Mouse (Mus musculus) B cell, adult 62 days (primary cell): ENCODE results near the gene Gmeb1. TPM values are rescaled to one million over a fixed set of nuclear protein-coding genes. Genes with fewer than 3 reads are reported as not detected.

Experiments used
- total RNA-seq: library from RNA; stranded (reverse); gene quantifications from 4 replicates; pipeline ENCODE4 v1.2.4, GENCODE M21; 2023

Gmeb1 gene
- total RNA-seq: 38.8 to 44.4 TPM (median 39.9 TPM) in 4 replicates

DNA sequence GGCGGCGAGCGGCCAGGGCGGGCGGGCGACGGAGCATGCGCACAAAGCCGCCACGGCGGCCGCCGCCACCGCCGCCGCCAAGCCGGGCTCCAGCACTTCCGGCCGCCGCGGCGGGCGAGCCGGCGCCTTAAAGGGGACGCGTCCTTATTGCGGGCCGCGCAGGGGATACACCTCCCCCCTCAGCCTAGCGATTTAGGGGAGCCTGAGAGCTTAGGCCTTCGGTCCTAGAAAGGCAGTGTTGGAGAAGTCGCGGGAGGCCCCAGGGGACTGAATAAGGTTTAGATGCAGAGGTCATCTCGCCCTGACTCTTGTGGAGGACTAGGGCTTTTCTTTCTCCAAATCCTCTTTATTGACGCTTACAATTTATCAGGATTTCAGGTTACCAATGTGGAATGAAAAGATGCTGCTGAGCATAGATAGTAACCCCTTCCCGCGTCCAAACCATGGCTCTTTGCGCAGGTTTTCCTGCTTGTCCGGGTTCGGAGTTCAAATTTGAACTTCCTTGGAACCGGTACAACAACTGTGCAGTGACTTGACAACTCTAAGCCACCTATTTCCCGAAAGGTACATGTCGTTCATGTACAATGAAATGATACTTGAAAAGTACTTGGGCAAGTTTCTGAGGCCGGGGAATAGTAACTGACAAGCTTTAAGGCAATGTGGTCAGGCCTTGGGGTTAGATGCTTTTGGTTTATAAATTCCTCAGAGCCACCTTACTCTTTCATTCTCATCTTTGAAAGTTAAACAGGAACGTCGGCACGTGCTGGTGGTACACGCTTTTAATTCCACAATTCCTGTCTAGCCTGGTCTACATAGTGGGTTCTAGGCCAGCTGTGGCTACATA is at the start of gene Gmeb1:
TSS of gene Gmeb1 (minus strand) at position 89 of the 844 bp plus-strand sequence.

DNA sequence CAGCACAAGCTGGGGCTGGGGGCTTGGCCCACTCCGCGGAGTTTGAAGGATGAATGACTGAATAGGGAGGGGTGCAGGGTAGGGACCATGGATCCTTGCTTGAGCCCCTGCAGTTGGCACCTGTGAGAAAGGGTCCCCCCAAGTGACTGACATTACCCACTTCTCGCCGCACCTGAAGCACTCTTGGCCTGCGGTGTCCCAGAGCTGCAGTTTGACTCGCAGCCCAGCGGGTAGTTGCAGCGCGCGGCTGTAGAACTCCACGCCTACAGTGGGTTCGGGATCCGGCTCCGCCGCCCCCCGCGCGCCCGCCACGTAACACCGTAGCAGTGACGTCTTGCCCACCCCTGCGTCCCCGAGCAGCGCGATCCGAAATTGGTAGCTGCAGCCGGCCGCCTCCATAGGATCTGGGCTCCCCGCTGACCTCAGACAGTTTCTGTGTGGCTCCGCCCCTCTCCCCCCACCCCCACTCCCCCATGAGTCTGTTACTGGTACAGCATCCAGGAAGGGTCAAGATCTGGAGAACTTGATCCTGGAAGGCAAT is 41.6 kb upstream of the Gmeb1 start, which contains the start of gene Rab42:
TSS of gene Rab42 (minus strand) at position 447 of the 541 bp plus-strand sequence.

DNA sequence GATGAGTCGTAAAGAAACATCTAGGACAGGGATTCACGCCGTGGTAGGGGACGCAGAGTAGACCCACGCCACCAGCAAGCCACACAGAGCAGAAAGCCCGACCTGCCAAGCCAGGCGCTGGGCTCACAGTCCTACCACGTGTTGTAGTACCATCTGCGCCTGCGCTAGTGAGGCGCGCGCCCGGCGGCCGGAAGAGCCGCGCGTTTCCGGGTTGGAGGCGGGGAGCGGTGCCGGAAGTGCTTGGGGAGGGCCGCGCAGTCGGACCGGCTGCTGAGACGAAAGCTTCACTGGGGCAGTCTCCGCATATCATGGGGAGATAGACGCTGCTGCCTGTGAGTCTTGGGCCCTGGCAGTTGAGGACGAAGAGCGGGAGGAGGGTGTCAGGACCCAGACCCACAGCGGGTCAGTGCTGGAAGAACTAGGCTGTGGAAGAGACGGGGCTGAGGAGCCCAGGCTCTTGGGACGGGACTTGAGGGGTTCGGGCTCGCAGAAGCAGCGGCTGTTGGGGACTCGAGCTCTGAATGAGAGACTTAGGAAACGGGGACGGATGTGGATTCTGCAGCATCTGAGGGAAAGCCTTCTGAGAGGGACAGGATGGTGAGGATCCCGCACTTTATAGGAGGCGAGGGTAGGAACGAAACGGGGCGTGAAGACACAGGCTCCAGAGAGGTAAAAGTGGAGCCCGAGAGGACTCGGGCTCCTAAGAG is 12.9 kb upstream of the Gmeb1 start, which contains the start of gene Taf12:
TSS of gene Taf12 (plus strand) at position 220 of the 707 bp plus-strand sequence.

DNA sequence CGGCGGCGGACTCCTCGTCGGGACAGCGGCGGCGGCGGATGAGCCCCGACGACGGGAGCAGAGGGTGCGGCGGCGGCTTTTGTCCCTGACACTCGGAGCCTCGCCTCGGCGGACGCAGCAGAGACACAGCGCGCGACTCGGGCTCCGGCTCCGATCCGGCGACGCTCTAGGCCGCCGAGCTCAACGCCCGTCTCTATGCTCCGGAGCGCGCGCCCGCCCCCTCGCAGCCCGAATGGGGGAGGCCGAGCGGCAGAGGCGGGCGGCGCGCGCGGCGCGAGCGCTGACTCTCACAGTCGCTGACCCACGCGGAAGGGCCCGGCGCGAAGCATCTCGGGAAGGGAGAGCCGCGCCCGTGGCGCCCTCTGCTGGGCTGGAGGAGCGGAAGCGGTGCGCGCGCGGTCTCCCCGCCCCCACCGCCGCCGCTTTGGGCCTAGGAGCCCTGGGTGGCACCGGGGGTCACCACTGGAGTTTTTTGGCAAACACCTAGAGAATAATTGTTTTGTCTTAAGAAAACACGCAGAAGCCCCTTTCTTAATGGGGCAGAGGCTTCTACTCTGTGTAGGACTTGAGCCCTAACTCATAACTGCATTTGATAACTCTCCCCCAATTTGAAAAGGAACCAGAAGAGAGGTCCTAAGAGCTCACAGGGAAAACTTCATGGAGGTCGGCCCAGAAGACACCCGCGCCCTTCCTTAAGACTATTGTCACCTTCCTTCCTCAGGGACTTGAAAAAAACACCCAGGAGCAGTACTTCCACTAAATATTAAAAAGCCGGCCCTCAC is 49.3 kb downstream of the Gmeb1 start, which contains the start of gene Ythdf2:
TSS of gene Ythdf2 (minus strand) at position 351 of the 782 bp plus-strand sequence.

Other genes starting within 250 kb of the Gmeb1 start
- 0.33 to 0.58 TPM in 2 of 4 replicates, not detected in the others for gene Gm10300, start 186.9 kb downstream of the Gmeb1 start, total RNA-seq
- gene Epb41, start 186.3 kb downstream of the Gmeb1 start, total RNA-seq: 73.5 to 77.8 TPM (median 75.5 TPM) in 4 replicates
- not detected in 4 replicates for gene Oprd1, start 117.1 kb downstream of the Gmeb1 start, total RNA-seq
- 81.5 to 86.0 TPM (median 84.6 TPM) in 4 replicates for gene Ythdf2, start 49.3 kb downstream of the Gmeb1 start, total RNA-seq
- gene Taf12, start 12.8 kb upstream of the Gmeb1 start, total RNA-seq: 30.3 to 34.3 TPM (median 32.2 TPM) in 4 replicates
- not detected in 4 replicates for gene Rab42, start 41.8 kb upstream of the Gmeb1 start, total RNA-seq
- 32.7 to 41.4 TPM (median 35.7 TPM) in 4 replicates for gene Trnau1ap, start 67.9 kb upstream of the Gmeb1 start, total RNA-seq
- gene Rcc1, start 92.0 kb upstream of the Gmeb1 start, total RNA-seq: 14.4 to 22.8 TPM (median 19.2 TPM) in 4 replicates
- 26.5 to 32.2 TPM (median 30.3 TPM) in 4 replicates for gene Phactr4, start 160.9 kb upstream of the Gmeb1 start, total RNA-seq
- gene Med18, start 202.3 kb upstream of the Gmeb1 start, total RNA-seq: 5.9 to 9.8 TPM (median 7.9 TPM) in 4 replicates
- gene Sesn2, start 248.9 kb upstream of the Gmeb1 start, total RNA-seq: 14.1 to 17.0 TPM (median 15.1 TPM) in 4 replicates